9 mouse cellular contexts compared by ENCODE assay signal in the genomic region with DNA sequence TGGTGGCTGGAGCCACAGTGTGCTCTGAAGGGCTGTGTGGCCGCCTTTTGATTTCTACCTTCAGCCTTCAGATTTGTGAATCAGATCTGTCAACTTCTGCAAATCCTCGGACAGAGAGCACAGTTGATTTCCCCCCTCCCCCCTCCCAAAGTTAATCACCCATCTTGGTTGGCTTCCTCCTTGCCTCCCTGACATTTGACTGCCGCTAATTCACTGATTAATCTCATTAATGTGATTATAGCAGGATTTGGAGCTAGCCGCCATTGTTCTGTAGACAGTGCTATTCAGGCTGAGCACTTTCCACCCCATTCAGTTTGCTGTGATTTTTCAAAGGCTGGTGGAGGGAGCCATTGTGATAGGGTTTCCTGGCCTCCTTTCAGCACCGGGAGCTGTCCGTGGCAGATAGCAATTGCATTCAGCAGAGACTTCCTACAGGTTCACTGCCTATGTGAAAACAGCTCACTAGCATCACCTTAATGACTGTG. TPM values are rescaled to one million over a fixed set of nuclear protein-coding genes. Genes with fewer than 3 reads are reported as not detected.
DNase-seq lines count a peak whose midpoint lies in the region; ATAC-seq and TF ChIP-seq lines count a peak whose summit lies in the region.
"Had no signal": no experiment of that assay in that cellular context is flagged by ENCODE, and none has a peak within 500 bp of the region (broad histone marks: within the 10 kb centered on the region; RNA-seq: fewer than 3 reads in every experiment).

No protein-coding gene starts in this region.

- H3K4me1 ChIP-seq in lung, adult 2 months (ENCODE audit: control insufficient read depth, insufficient read depth, low read length), result no peaks in the 10 kb centered on the region
- H3K4me1 ChIP-seq in forebrain, embryonic 16.5 days (replicated peaks; ENCODE audit: control insufficient read depth, insufficient read depth, low read length), result peaks cover 7% of the 10 kb centered on the region
- H3K4me1 ChIP-seq in midbrain, embryonic 15.5 days, result peaks cover 22% of the 10 kb centered on the region

- H3K4me2 ChIP-seq in forebrain, embryonic 16.5 days (ENCODE audit: low read length), result peak overlapping the region; percentile 69
- peak overlapping the region; percentile 45 for H3K4me2 ChIP-seq in midbrain, embryonic 15.5 days

- H3K9me3 ChIP-seq in forebrain, embryonic 16.5 days (ENCODE audit: control insufficient read depth, low read length), result no peaks in the 10 kb centered on the region
- no peaks in the 10 kb centered on the region for H3K9me3 ChIP-seq in midbrain, embryonic 15.5 days

- whole genome bisulfite sequencing in lung, adult 2 months, result 10% methylated on average over 6 of the region's 6 CpGs
- under 1% methylated on average over 6 of the region's 6 CpGs for WGBS in forebrain, embryonic 16.5 days
- WGBS in midbrain, embryonic 15.5 days, result 0% methylated on average over 6 of the region's 6 CpGs

- H3K36me3 ChIP-seq in forebrain, embryonic 16.5 days (ENCODE audit: control insufficient read depth, insufficient read depth), result no peaks in the 10 kb centered on the region
- H3K36me3 ChIP-seq in midbrain, embryonic 15.5 days (replicated peaks), result no peaks in the 10 kb centered on the region

- no peaks in the 10 kb centered on the region for H3K27me3 ChIP-seq in forebrain, embryonic 16.5 days (replicated peaks; ENCODE audit: control insufficient read depth, insufficient read depth, low read length)
- no peaks in the 10 kb centered on the region for H3K27me3 ChIP-seq in midbrain, embryonic 15.5 days (replicated peaks)

- H3K4me3 ChIP-seq in lung, adult 2 months (replicated peaks; ENCODE audit: extremely low read depth, low read depth, low read length), result no peak overlapping the region
- peak overlapping the region; percentile 69 for H3K4me3 ChIP-seq in forebrain, embryonic 16.5 days (replicated peaks; ENCODE audit: low read length)
- H3K4me3 ChIP-seq in midbrain, embryonic 15.5 days, result peak overlapping the region; percentile 43

- ATAC-seq in forebrain, embryonic 16.5 days, result peak; percentile 9; the same call in 1 of the 2 replicates
- no peak for ATAC-seq in midbrain, embryonic 15.5 days (replicated peaks)
- ATAC-seq in granulocyte monocyte progenitor cell, adult 5-6 weeks (replicated peaks; ENCODE audit: poor library complexity, severe bottlenecking), result no peak

- no peak for TF ChIP-seq POLR2A in lung, adult 2 months (IDR thresholded peaks at IDR 0.05; ENCODE audit: borderline replicate concordance, extremely low read depth, low read depth, low read length)

- peak; percentile 26 for DNase-seq in adrenal gland, adult 2 months
- DNase-seq in adrenal gland, adult 18-20 months (ENCODE audit: low spot score in 2 of 2), result no peak
- peak; percentile 19 for DNase-seq in lung, postnatal 10 days
- no peak for DNase-seq in lung, adult 2 months
- DNase-seq in thymus, postnatal 10 days (ENCODE audit: low spot score in 2 of 2), result no peak

- peak overlapping the region; percentile 79 for H3K9ac ChIP-seq in forebrain, embryonic 16.5 days (replicated peaks; ENCODE audit: low read depth, low read length)
- H3K9ac ChIP-seq in midbrain, embryonic 15.5 days, result peak overlapping the region; percentile 58

- H3K27ac ChIP-seq in forebrain, embryonic 16.5 days (ENCODE audit: low read length), result peak overlapping the region; percentile 98
- peak overlapping the region; percentile 91 for H3K27ac ChIP-seq in midbrain, embryonic 15.5 days

- no peak for TF ChIP-seq CTCF in lung, adult 2 months (IDR thresholded peaks at IDR 0.05; ENCODE audit: insufficient read depth, low read length)

RNA-seq across cellular contexts. Expression of a gene that starts 2.1 kb away (rescaled TPM):
- total RNA-seq in adrenal gland, adult 2 months (2021), result 1 to 10 TPM; 2.0 to 2.7 TPM
- 0.21 and 0.37 TPM in 2 replicates for polyA plus RNA-seq in adrenal gland, adult 2 months (2012; rRNA removed)
- total RNA-seq in adrenal gland, adult 18-20 months (2021), result 1 to 10 TPM; 2.2 to 2.3 TPM
- polyA plus RNA-seq in lung, adult 2 months (2012; rRNA removed), result not detected in 2 replicates
- 261 and 316 TPM in 2 replicates for polyA plus RNA-seq in forebrain, embryonic 16.5 days (2015; fragmentation: Nextera tagmentation; extraction: Ambion mirVana)
- polyA plus RNA-seq in midbrain, embryonic 15.5 days (2015; fragmentation: Nextera tagmentation; extraction: Ambion mirVana), result 322 and 331 TPM in 2 replicates
- not detected in 2 replicates for total RNA-seq in granulocyte monocyte progenitor cell, adult 5-6 weeks (2014; fragmentation: Nextera tagmentation)
- not detected in 2 replicates for total RNA-seq in granulocyte monocyte progenitor cell, adult 5-6 weeks (2017)
- total RNA-seq: common myeloid progenitor, adult 5-6 weeks had no signal

Comparison
In these comparisons a context has a peak if more than half of its experiments do, and no peak if none do; other contexts are left out.
1. DNase-seq: peak in adrenal gland, adult 2 months (single experiment) and lung, postnatal 10 days (single experiment); none in adrenal gland, adult 18-20 months (0 of 2), lung, adult 2 months (single experiment) and thymus, postnatal 10 days (0 of 2).
2. RNA of a gene that starts 2.1 kb away (polyA plus RNA-seq): 322 to 331 TPM in midbrain, embryonic 15.5 days and 261 to 316 TPM in forebrain, embryonic 16.5 days; 0.21 to 0.37 TPM in adrenal gland, adult 2 months and not detected in lung, adult 2 months; every median in the first group is over 100 times any median in the second.